ENCODE assay signal across 19 mouse cellular contexts in genomic region chr17:52351293-52351692, GRCm38 (mm10).
A peak's percentile ranks its signal among the peaks of the same experiment; 100 is the strongest.
DNase-seq lines count a peak whose midpoint lies in the region; ATAC-seq lines count a peak whose summit lies in the region.
"Had no signal": no experiment of that assay in that cellular context is flagged by ENCODE, and none has a peak within 500 bp of the region (broad histone marks: within the 10 kb centered on the region; RNA-seq: fewer than 3 reads in every experiment).

No protein-coding gene starts in this region.

- no peaks in the 10 kb centered on the region for H3K36me3 ChIP-seq in kidney, embryonic 14.5 days (ENCODE audit: control insufficient read depth, insufficient read depth, low read length)
- H3K36me3 ChIP-seq: forebrain, embryonic 12.5 days; heart, embryonic 12.5 days; limb, embryonic 12.5 days; liver, embryonic 13.5 days; midbrain, embryonic 15.5 days had no signal

- no peak overlapping the region for H3K4me2 ChIP-seq in kidney, embryonic 14.5 days (replicated peaks; ENCODE audit: low read depth, low read length)
- H3K4me2 ChIP-seq: forebrain, embryonic 12.5 days; heart, embryonic 12.5 days; limb, embryonic 12.5 days; liver, embryonic 13.5 days; midbrain, embryonic 15.5 days had no signal

- no peaks in the 10 kb centered on the region for H3K4me1 ChIP-seq in kidney, embryonic 14.5 days (ENCODE audit: control insufficient read depth, insufficient read depth, low read length)
- H3K4me1 ChIP-seq: forebrain, embryonic 12.5 days; heart, embryonic 12.5 days; limb, embryonic 12.5 days; liver, embryonic 13.5 days; midbrain, embryonic 15.5 days had no signal

- H3K27ac ChIP-seq in kidney, embryonic 14.5 days (ENCODE audit: low read depth, low read length): no peak overlapping the region
- H3K27ac ChIP-seq: forebrain, embryonic 12.5 days; limb, embryonic 12.5 days; liver, embryonic 13.5 days; midbrain, embryonic 15.5 days had no signal

- DNase-seq in layer of hippocampus, adult 9-11 months: peak; percentile 28
- DNase-seq in layer of hippocampus, postnatal 10 days (ENCODE audit: low spot score in 2 of 2): no peak
- peak; percentile 9 to 34 for DNase-seq in left cerebral cortex, postnatal 14 days (ENCODE audit: low spot score in 2 of 2)
- DNase-seq in telencephalon, adult 2 months (ENCODE audit: low read depth, low spot score): peak; percentile 65
- DNase-seq in thymus, postnatal 4 days: peak; percentile 72
- no peak for DNase-seq in adrenal gland, adult 8-10 months
- no peak for DNase-seq in cerebellum, postnatal 10 days
- DNase-seq: adrenal gland, postnatal 36 days; cerebellum, postnatal 25 days; heart, postnatal 4 days; kidney, adult 2 months; kidney, postnatal 36 days; liver, embryonic 13.5 days had no signal

- WGBS in kidney, embryonic 14.5 days: 83% methylated on average over 8 of the region's 8 CpGs

- H3K4me3 ChIP-seq in kidney, embryonic 14.5 days (ENCODE audit: low read length): no peak overlapping the region
- H3K4me3 ChIP-seq: forebrain, embryonic 12.5 days; heart, embryonic 12.5 days; limb, embryonic 12.5 days; liver, embryonic 13.5 days; midbrain, embryonic 15.5 days had no signal

- no peak overlapping the region for H3K9ac ChIP-seq in kidney, embryonic 14.5 days (ENCODE audit: low read depth, low read length)
- H3K9ac ChIP-seq: forebrain, embryonic 12.5 days; heart, embryonic 12.5 days; limb, embryonic 12.5 days; liver, embryonic 13.5 days; midbrain, embryonic 15.5 days had no signal

- no peak for ATAC-seq in kidney, embryonic 14.5 days (ENCODE audit: low FRiP score, low TSS enrichment)
- ATAC-seq: activated CD4-positive, CD25-positive, alpha-beta regulatory T cell, adult 4 months; midbrain, embryonic 15.5 days had no signal

- no peaks in the 10 kb centered on the region for H3K9me3 ChIP-seq in kidney, embryonic 14.5 days (ENCODE audit: control insufficient read depth, low read length)
- H3K9me3 ChIP-seq: forebrain, embryonic 12.5 days; heart, embryonic 12.5 days; limb, embryonic 12.5 days; liver, embryonic 13.5 days; midbrain, embryonic 15.5 days had no signal

- intact Hi-C loops in left cerebral cortex, postnatal 14 days (cut with DNase I): loop anchor here (5.0 kb wide), 1 partner anchor 389 kb away; no protein-coding TSS in a partner anchor

- H3K27me3 ChIP-seq in kidney, embryonic 14.5 days (ENCODE audit: control insufficient read depth, insufficient read depth, low read length): no peaks in the 10 kb centered on the region
- H3K27me3 ChIP-seq: forebrain, embryonic 12.5 days; heart, embryonic 12.5 days; limb, embryonic 12.5 days; liver, embryonic 13.5 days; midbrain, embryonic 15.5 days had no signal

Comparison
In these comparisons a context has a peak if more than half of its experiments do, and no peak if none do; other contexts are left out.
1. DNase-seq: peak in layer of hippocampus, adult 9-11 months (single experiment), left cerebral cortex, postnatal 14 days (2 of 2), telencephalon, adult 2 months (single experiment) and thymus, postnatal 4 days (single experiment); none in layer of hippocampus, postnatal 10 days (0 of 2), adrenal gland, adult 8-10 months (single experiment) and cerebellum, postnatal 10 days (0 of 2).